Mouse (Mus musculus) liver, embryonic 11.5 days (tissue): ENCODE measurements around the gene Smyd3. TPM values are rescaled to one million over a fixed set of nuclear protein-coding genes. Genes with fewer than 3 reads are reported as not detected.

Experiments
- ATAC-seq: fragments of 200-750 bp; cut with Nextera tagmentation; replicated peaks from 2 replicates; pipeline ENCODE4 v1.8.0; 2017; ENCODE audit warnings: moderate number of reproducible peaks, mild to moderate bottlenecking, moderate TSS enrichment, moderate library complexity; ENCODE audit not compliant: low FRiP score
- DNase-seq: peaks from one replicate; pipeline ENCODE4 v3.0.0-alpha.2; 2017; ENCODE audit warnings: low spot score
- H3K27ac ChIP-seq: fragments of 300-500 bp; sonication (generic); 2 replicates; pipeline ENCODE4 v1.5.1; 2014; ENCODE audit warnings: mild to moderate bottlenecking, low read depth, low read length, control low read depth
- H3K27me3 ChIP-seq: fragments of 300-500 bp; sonication (generic); replicated peaks from 2 replicates; pipeline ENCODE4 v1.6.1; 2014; ENCODE audit warnings: low read length, mixed read lengths; ENCODE audit not compliant: control insufficient read depth, insufficient read depth
- H3K36me3 ChIP-seq: fragments of 300-500 bp; sonication (generic); 2 replicates; pipeline ENCODE4 v1.6.1; 2014; ENCODE audit warnings: mild to moderate bottlenecking, low read length, moderate library complexity, mixed read lengths; ENCODE audit not compliant: control insufficient read depth, insufficient read depth
- H3K4me1 ChIP-seq: fragments of 300-500 bp; sonication (generic); replicated peaks from 2 replicates; pipeline ENCODE4 v1.6.1; 2014; ENCODE audit warnings: low read length, mixed read lengths; ENCODE audit not compliant: control insufficient read depth, insufficient read depth
- H3K4me2 ChIP-seq: fragments of 300-500 bp; sonication (generic); 2 replicates; pipeline ENCODE4 v1.6.1; 2014; ENCODE audit warnings: mild to moderate bottlenecking, control low read depth, moderate library complexity
- H3K4me3 ChIP-seq: fragments of 300-500 bp; sonication (generic); 2 replicates; pipeline ENCODE4 v1.5.1; 2014; ENCODE audit warnings: low read depth, low read length, control low read depth
- H3K9ac ChIP-seq: fragments of 300-500 bp; sonication (generic); 2 replicates; pipeline ENCODE4 v1.6.1; 2014; ENCODE audit warnings: low read depth, low read length, control low read depth
- H3K9me3 ChIP-seq: fragments of 300-500 bp; sonication (generic); 2 replicates; pipeline ENCODE4 v1.6.1; 2016; ENCODE audit warnings: low read length, inconsistent platforms, mixed read lengths; ENCODE audit not compliant: control insufficient read depth
- WGBS: fragments of 180-500 bp; shearing (Covaris S2); extraction: QIAGEN DNeasy Blood & Tissue Kit; methylation state at CpG from one replicate; pipeline ENCODE4 v1.1.7; 2014; 5-methylcytosine and 5-hydroxymethylcytosine counted together
- polyA plus RNA-seq: library from polyadenylated mRNA; unstranded; fragments of >200 nt; fragmentation: Nextera tagmentation; extraction: Ambion mirVana; gene quantifications from 2 replicates; pipeline ENCODE4 v1.2.1, GENCODE M21; 2014

Smyd3 gene
- polyA plus RNA-seq, 1 experiment from 2014 or later: 17.3 TPM

GRCm38 (mm10) chr1:179009911-179010310, 507.9 kb downstream of the Smyd3 start:
- no peak overlapping the region for H3K9ac ChIP-seq
- no peak overlapping the region for H3K4me2 ChIP-seq
- DNase-seq (no peak), ATAC-seq (no peak)
- H3K9me3 ChIP-seq: no peaks in the 10 kb centered on the region
- no peak overlapping the region for H3K4me3 ChIP-seq
- 76% methylated on average over 3 of the region's 3 CpGs for WGBS
- no peaks in the 10 kb centered on the region for H3K36me3 ChIP-seq
- H3K27ac ChIP-seq: no peak overlapping the region
- no peaks in the 10 kb centered on the region for H3K4me1 ChIP-seq
- no peaks in the 10 kb centered on the region for H3K27me3 ChIP-seq

GRCm38 (mm10) chr1:179004133-179004866, 513.5 kb downstream of the Smyd3 start:
- H3K4me1 ChIP-seq: no peaks in the 10 kb centered on the region
- ATAC-seq (no peak), DNase-seq (no peak)
- no peak overlapping the region for H3K9ac ChIP-seq
- no peaks in the 10 kb centered on the region for H3K27me3 ChIP-seq
- 71% methylated on average over 7 of the region's 7 CpGs for WGBS
- no peak overlapping the region for H3K4me3 ChIP-seq
- H3K4me2 ChIP-seq: no peak overlapping the region
- no peaks in the 10 kb centered on the region for H3K36me3 ChIP-seq
- no peaks in the 10 kb centered on the region for H3K9me3 ChIP-seq
- no peak overlapping the region for H3K27ac ChIP-seq

DNA sequence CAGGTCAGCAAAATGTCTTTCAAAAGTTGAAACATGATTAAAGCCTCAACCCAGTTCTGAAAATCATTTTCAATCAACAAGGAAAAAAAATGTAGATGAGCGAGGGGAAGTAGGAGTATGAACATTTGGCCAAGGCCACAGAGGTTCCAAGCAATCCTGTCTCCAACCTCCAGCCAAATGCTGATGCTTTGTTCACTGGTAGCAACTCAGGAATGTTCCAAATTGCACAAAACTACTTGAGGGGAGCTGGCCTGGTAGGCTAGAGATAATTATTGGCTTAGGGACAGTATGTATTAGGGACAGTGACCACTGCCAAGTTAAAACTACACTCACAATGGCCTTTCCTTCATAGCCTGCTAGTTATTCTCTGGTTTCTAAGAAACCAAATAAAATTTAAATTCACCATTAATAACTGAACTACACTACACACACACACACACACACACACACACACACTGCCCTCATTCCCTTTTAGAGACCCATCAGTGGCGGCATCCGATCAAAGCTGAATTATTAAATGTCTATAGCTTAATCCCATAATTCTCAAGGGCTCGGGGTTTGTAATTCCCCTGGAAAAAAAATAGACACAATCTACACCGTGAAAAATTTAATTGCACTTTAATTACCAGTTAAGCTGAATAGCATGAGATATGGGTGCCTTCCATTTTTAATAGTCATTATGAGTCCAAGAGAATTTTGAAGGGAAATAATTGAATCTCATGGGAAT, 514.3 kb downstream of the Smyd3 start:
- Histone ChIP-seq H3K4me2 (no peak overlapping the region), H3K4me3 (no peak overlapping the region), H3K9ac (no peak overlapping the region), H3K9me3 (no peaks in the 10 kb centered on the region), H3K36me3 (no peaks in the 10 kb centered on the region), H3K27ac (no peak overlapping the region), H3K27me3 (no peaks in the 10 kb centered on the region), H3K4me1 (no peaks in the 10 kb centered on the region)
- ATAC-seq (no peak), DNase-seq (no peak)
- 85% methylated on average over 5 of the region's 5 CpGs for WGBS

DNA sequence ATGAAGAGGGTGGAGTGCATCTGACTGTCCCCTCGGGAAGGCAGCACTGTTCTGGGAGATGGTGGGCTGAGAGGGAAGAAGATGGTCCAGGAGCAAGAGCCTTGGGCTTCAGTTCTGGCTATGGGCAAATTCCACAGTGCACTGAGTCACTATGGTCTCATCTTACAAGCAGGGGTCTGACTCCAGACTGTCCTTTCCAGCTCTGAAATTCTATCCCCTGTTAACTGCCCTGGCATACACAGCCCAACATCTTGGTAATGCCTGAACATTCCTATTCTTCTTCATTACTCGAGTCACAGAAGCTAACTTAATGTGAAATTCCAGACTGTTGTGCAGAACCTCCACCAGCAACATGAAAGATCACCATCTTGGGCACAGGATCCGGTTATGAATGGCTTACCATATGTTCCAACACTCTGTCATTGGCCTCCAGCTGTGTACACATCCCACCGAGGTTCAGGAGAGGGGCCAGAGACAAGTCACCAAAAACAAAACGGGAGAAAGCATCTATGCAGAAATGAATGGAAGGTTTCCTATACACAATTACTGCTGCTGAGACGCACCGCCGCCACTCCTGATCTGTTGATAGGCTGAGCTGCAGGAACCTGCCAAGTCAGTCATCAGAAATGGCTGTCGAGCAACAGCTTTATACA, 517.8 kb downstream of the Smyd3 start:
- 73% methylated on average over 9 of the region's 9 CpGs for WGBS
- no peak overlapping the region for H3K4me3 ChIP-seq
- no peak overlapping the region for H3K9ac ChIP-seq
- no peak overlapping the region for H3K4me2 ChIP-seq
- H3K27me3 ChIP-seq: no peaks in the 10 kb centered on the region
- no peaks in the 10 kb centered on the region for H3K9me3 ChIP-seq
- no peaks in the 10 kb centered on the region for H3K4me1 ChIP-seq
- DNase-seq: no peak
- H3K27ac ChIP-seq: no peak overlapping the region
- H3K36me3 ChIP-seq: no peaks in the 10 kb centered on the region
- no peak for ATAC-seq

DNA sequence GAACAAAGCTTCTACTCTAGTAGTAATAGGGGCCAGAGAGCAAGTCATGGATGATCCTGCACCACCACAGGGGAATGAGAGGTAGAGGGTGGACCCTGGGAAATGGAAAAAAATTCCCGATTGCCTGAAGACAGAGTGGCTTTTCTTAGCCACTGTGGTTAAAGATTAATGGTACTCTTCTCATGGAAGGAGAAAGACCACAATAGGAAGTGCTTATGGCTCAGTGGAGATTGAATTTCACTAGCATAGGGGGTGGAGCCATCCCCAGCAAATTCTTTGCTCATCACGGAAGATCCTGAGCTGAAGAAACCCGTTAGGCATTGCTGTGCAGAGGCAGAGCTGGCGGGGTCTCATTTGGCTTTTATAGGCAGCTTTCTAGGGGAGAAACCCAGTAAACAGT, 520.0 kb downstream of the Smyd3 start:
- Histone ChIP-seq H3K4me2 (no peak overlapping the region), H3K9ac (no peak overlapping the region), H3K27ac (no peak overlapping the region), H3K27me3 (no peaks in the 10 kb centered on the region), H3K36me3 (no peaks in the 10 kb centered on the region), H3K4me1 (no peaks in the 10 kb centered on the region), H3K4me3 (no peak overlapping the region), H3K9me3 (no peaks in the 10 kb centered on the region)
- WGBS: 34% methylated on average over 4 of the region's 4 CpGs
- no peak for ATAC-seq
- DNase-seq: no peak

- Histone ChIP-seq H3K27ac (no peak overlapping the region), H3K4me2 (no peak overlapping the region), H3K27me3 (no peaks in the 10 kb centered on the region), H3K4me1 (no peaks in the 10 kb centered on the region), H3K4me3 (no peak overlapping the region), H3K9ac (no peak overlapping the region), H3K9me3 (no peaks in the 10 kb centered on the region), H3K36me3 (no peaks in the 10 kb centered on the region)
- DNase-seq (no peak), ATAC-seq (no peak)
- 79% methylated on average over 7 of the region's 7 CpGs for WGBS
Measured at GRCm38 (mm10) chr1:178994263-178994662, 523.6 kb downstream of the Smyd3 start.

- H3K27me3 ChIP-seq: no peaks in the 10 kb centered on the region
- H3K4me2 ChIP-seq: no peak overlapping the region
- H3K9ac ChIP-seq: no peak overlapping the region
- no peaks in the 10 kb centered on the region for H3K36me3 ChIP-seq
- no peak for DNase-seq
- H3K27ac ChIP-seq: no peak overlapping the region
- H3K9me3 ChIP-seq: no peaks in the 10 kb centered on the region
- no peaks in the 10 kb centered on the region for H3K4me1 ChIP-seq
- WGBS: 80% methylated on average over 3 of the region's 3 CpGs
- ATAC-seq: no peak
- H3K4me3 ChIP-seq: no peak overlapping the region
Measured at GRCm38 (mm10) chr1:178992503-178992902, 525.3 kb downstream of the Smyd3 start.

DNA sequence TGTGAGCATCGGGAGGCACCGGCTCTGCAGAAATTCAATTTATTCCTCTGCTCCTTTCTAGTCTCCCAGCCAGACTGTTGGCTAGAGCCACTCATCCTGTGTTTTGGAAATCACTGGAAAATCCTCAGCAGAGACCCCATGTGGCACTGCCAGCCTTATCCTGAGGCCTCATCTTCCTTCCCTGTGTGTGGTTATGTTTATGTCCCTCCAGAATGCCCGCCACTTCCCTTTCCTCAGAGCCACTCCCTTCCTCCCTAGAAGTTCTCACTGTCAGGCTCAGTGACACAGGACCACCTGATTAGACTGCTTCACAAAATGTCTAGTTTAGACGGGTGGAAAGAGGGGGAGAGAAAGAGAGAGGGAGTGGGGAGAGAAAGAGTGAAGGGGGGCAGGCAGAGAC, 526.4 kb downstream of the Smyd3 start:
- Histone ChIP-seq H3K9me3 (no peaks in the 10 kb centered on the region), H3K27me3 (no peaks in the 10 kb centered on the region), H3K36me3 (no peaks in the 10 kb centered on the region), H3K4me2 (no peak overlapping the region), H3K4me1 (no peaks in the 10 kb centered on the region), H3K27ac (no peak overlapping the region), H3K9ac (no peak overlapping the region), H3K4me3 (no peak overlapping the region)
- DNase-seq: no peak
- WGBS: 42% methylated on average over 4 of the region's 4 CpGs
- no peak for ATAC-seq
